Mouse (Mus musculus): ENCODE measurements around the gene Cdca3.

GRCm38 (mm10) chr6:124860511-124860910 is 31.2 kb downstream of the Cdca3 start:
- no peak for TF ChIP-seq CTCF (IDR thresholded peaks at IDR 0.05; ENCODE audit: borderline replicate concordance, insufficient read depth, low read depth, low read length)
- TF ChIP-seq POLR2A (IDR thresholded peaks at IDR 0.05; ENCODE audit: borderline replicate concordance, insufficient read depth, low read length) = no peak

Measured in cerebellum, adult 2 months (tissue).